Mouse (Mus musculus): ENCODE measurements around the gene Ssna1. TPM values are rescaled to one million over a fixed set of nuclear protein-coding genes. Genes with fewer than 3 reads are reported as not detected.

Ssna1 gene
- polyA plus RNA-seq, 1 experiment from 2014 or later: 248 TPM

DNA sequence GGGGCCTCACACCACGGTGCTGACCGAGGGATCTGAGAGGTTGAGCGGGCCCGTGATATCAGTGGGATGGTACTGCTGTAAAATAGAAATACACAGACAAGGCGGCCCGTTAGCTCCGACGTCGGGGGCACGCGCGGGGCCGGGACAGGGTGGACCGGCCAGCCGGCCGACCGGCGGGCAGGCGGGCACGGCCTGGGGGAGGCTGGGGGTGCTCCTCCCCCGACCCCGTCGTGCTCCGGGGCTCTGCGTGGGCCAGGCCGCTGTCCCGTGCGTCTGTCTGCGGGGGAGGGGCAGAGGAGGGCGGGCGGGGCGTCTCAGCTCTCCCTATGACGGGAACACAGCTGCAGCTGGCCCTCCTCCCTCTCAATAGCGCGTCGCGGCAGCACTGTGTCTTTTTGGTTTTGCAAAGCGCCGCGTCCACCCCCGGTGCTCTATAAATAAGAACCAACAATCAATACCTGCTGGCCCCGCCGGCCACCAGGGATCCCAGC is 19.9 kb upstream of the Ssna1 start:
- H3K9ac ChIP-seq (ENCODE audit: low read depth, low read length): peak overlapping the region; percentile 23; the same call in 1 of the 2 replicates
- no peaks in the 10 kb centered on the region for H3K36me3 ChIP-seq (ENCODE audit: control insufficient read depth, insufficient read depth, low read length)
- WGBS: 6% methylated on average over 42 of the region's 43 CpGs
- peak overlapping the region; percentile 25 for H3K4me3 ChIP-seq (ENCODE audit: low read depth, low read length)
- peaks cover 5% of the 10 kb centered on the region; the same call in 1 of the 2 replicates for H3K4me1 ChIP-seq (replicated peaks; ENCODE audit: control insufficient read depth, insufficient read depth, low read length)
- H3K4me2 ChIP-seq (replicated peaks; ENCODE audit: low read depth, low read length): peak overlapping the region; percentile 44
- DNase-seq (ENCODE audit: low spot score) (peak; percentile 31), ATAC-seq (ENCODE audit: low FRiP score) (peak; percentile 7; the same call in 1 of the 2 replicates)
- H3K9me3 ChIP-seq (ENCODE audit: control insufficient read depth, low read length): no peaks in the 10 kb centered on the region
- H3K27me3 ChIP-seq (ENCODE audit: control insufficient read depth, insufficient read depth, low read length): peaks cover 64% of the 10 kb centered on the region
- H3K27ac ChIP-seq (ENCODE audit: low read depth, low read length): no peak overlapping the region

GRCm38 (mm10) chr2:25291184-25292053 is 19.2 kb upstream of the Ssna1 start:
- H3K9ac ChIP-seq (ENCODE audit: low read depth, low read length): no peak overlapping the region
- H3K4me1 ChIP-seq (replicated peaks; ENCODE audit: control insufficient read depth, insufficient read depth, low read length): peaks cover 5% of the 10 kb centered on the region; the same call in 1 of the 2 replicates
- H3K9me3 ChIP-seq (ENCODE audit: control insufficient read depth, low read length): no peaks in the 10 kb centered on the region
- H3K4me2 ChIP-seq (replicated peaks; ENCODE audit: low read depth, low read length): peak overlapping the region; percentile 44
- ATAC-seq (ENCODE audit: low FRiP score): peak; percentile 11; the same call in 1 of the 2 replicates
- H3K4me3 ChIP-seq (ENCODE audit: low read depth, low read length): peak overlapping the region; percentile 25; the same call in 1 of the 2 replicates
- peaks cover 65% of the 10 kb centered on the region for H3K27me3 ChIP-seq (ENCODE audit: control insufficient read depth, insufficient read depth, low read length)
- DNase-seq (ENCODE audit: low spot score): peak; percentile 18
- 7% methylated on average over 31 of the region's 32 CpGs for WGBS
- no peaks in the 10 kb centered on the region for H3K36me3 ChIP-seq (ENCODE audit: control insufficient read depth, insufficient read depth, low read length)
- no peak overlapping the region for H3K27ac ChIP-seq (ENCODE audit: low read depth, low read length)

- Histone ChIP-seq H3K9ac (ENCODE audit: low read depth, low read length) (no peak overlapping the region), H3K9me3 (ENCODE audit: control insufficient read depth, low read length) (no peaks in the 10 kb centered on the region), H3K4me3 (ENCODE audit: low read depth, low read length) (peak overlapping the region; percentile 10; the same call in 1 of the 2 replicates), H3K27me3 (ENCODE audit: control insufficient read depth, insufficient read depth, low read length) (peaks cover 63% of the 10 kb centered on the region), H3K27ac (ENCODE audit: low read depth, low read length) (no peak overlapping the region), H3K4me1 (replicated peaks; ENCODE audit: control insufficient read depth, insufficient read depth, low read length) (peaks cover 5% of the 10 kb centered on the region; the same call in 1 of the 2 replicates), H3K4me2 (replicated peaks; ENCODE audit: low read depth, low read length) (no peak overlapping the region), H3K36me3 (ENCODE audit: control insufficient read depth, insufficient read depth, low read length) (no peaks in the 10 kb centered on the region)
- DNase-seq (ENCODE audit: low spot score): peak; percentile 23
- no peak for ATAC-seq (ENCODE audit: low FRiP score)
- 2% methylated on average over 18 of the region's 18 CpGs for WGBS
Measured at GRCm38 (mm10) chr2:25290816-25291130, 18.5 kb upstream of the Ssna1 start.

GRCm38 (mm10) chr2:25290101-25290815 is 18.0 kb upstream of the Ssna1 start:
- DNase-seq (ENCODE audit: low spot score): peak; percentile 38
- no peak overlapping the region for H3K27ac ChIP-seq (ENCODE audit: low read depth, low read length)
- peaks cover 59% of the 10 kb centered on the region for H3K27me3 ChIP-seq (ENCODE audit: control insufficient read depth, insufficient read depth, low read length)
- H3K4me2 ChIP-seq (replicated peaks; ENCODE audit: low read depth, low read length): no peak overlapping the region
- 2% methylated on average over 54 of the region's 54 CpGs for WGBS
- no peaks in the 10 kb centered on the region for H3K36me3 ChIP-seq (ENCODE audit: control insufficient read depth, insufficient read depth, low read length)
- ATAC-seq (ENCODE audit: low FRiP score): no peak
- H3K4me1 ChIP-seq (replicated peaks; ENCODE audit: control insufficient read depth, insufficient read depth, low read length): peaks cover 5% of the 10 kb centered on the region; the same call in 1 of the 2 replicates
- H3K9ac ChIP-seq (ENCODE audit: low read depth, low read length): no peak overlapping the region
- peak overlapping the region; percentile 10; the same call in 1 of the 2 replicates for H3K4me3 ChIP-seq (ENCODE audit: low read depth, low read length)
- H3K9me3 ChIP-seq (ENCODE audit: control insufficient read depth, low read length): no peaks in the 10 kb centered on the region

- peaks cover 59% of the 10 kb centered on the region for H3K27me3 ChIP-seq (ENCODE audit: control insufficient read depth, insufficient read depth, low read length)
- no peaks in the 10 kb centered on the region for H3K36me3 ChIP-seq (ENCODE audit: control insufficient read depth, insufficient read depth, low read length)
- peak within 1 kb of the TSS; percentile 10; the same call in 1 of the 2 replicates for H3K4me3 ChIP-seq (ENCODE audit: low read depth, low read length)
- H3K9ac ChIP-seq (ENCODE audit: low read depth, low read length): no peak within 1 kb of the TSS
- WGBS: 9% methylated on average over 11 of the region's 11 CpGs
- ATAC-seq (ENCODE audit: low FRiP score) (no peak), DNase-seq (ENCODE audit: low spot score) (no peak)
- no peak within 1 kb of the TSS for H3K4me2 ChIP-seq (replicated peaks; ENCODE audit: low read depth, low read length)
- H3K27ac ChIP-seq (ENCODE audit: low read depth, low read length): no peak within 1 kb of the TSS
- H3K4me1 ChIP-seq (replicated peaks; ENCODE audit: control insufficient read depth, insufficient read depth, low read length): peaks cover 5% of the 10 kb centered on the region; the same call in 1 of the 2 replicates
- no peaks in the 10 kb centered on the region for H3K9me3 ChIP-seq (ENCODE audit: control insufficient read depth, low read length)
Measured at GRCm38 (mm10) chr2:25289651-25290050, 17.4 kb upstream of the Ssna1 start, which contains the start of gene Lrrc26. Gene Lrrc26, plus strand, starts transcription at chr2:25289915.

GRCm38 (mm10) chr2:25288734-25289345 is 16.6 kb upstream of the Ssna1 start:
- ATAC-seq (ENCODE audit: low FRiP score): no peak
- DNase-seq (ENCODE audit: low spot score): no peak
- 74% methylated on average over 7 of the region's 7 CpGs for WGBS

DNA sequence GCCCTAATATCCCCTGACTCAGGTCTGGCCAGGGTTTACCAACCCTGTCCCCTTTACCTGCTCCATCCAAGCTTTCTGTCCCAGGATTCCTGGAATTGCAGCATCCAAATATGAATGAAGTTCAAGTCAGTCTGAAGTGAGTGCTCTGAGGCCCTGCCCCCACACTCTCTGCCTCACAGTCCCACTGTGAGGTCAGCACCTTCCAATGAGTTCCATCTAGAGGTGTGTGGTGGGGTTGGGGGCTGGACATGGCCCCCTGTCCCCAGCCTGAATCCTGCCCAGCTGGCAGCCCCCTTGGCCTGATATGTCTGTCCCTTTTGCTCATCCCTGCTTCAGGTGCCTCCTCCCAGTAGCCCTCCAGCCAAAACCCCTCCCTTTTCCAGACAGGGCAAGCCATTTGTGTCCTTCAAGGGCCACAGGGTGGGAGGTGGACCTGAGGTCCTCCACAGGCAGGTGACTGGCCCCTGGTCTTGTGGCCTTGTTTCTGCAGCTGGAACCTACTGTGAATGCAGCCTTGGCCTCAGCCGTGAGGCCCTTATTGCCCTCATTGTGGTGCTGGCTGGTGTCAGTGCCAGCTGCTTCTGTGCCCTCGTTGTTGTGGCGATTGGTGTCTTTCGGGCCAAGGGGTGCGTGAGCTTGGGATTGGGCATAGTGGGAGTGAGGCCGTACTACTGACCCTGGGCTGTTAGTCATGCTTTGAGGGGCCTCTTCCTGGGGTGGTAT is 15.8 kb upstream of the Ssna1 start, which contains the start of gene Tmem210:
TSS of gene Tmem210 (plus strand) at position 219 of the 723 bp plus-strand sequence.
- peaks cover 5% of the 10 kb centered on the region; the same call in 1 of the 2 replicates for H3K4me1 ChIP-seq (replicated peaks; ENCODE audit: control insufficient read depth, insufficient read depth, low read length)
- peaks cover 7% of the 10 kb centered on the region; the same call in 1 of the 2 replicates for H3K36me3 ChIP-seq (ENCODE audit: control insufficient read depth, insufficient read depth, low read length)
- peaks cover 55% of the 10 kb centered on the region for H3K27me3 ChIP-seq (ENCODE audit: control insufficient read depth, insufficient read depth, low read length)
- ATAC-seq (ENCODE audit: low FRiP score) (no peak), DNase-seq (ENCODE audit: low spot score) (no peak)
- 91% methylated on average over 6 of the region's 6 CpGs for WGBS
- H3K9me3 ChIP-seq (ENCODE audit: control insufficient read depth, low read length): no peaks in the 10 kb centered on the region
- H3K27ac ChIP-seq (ENCODE audit: low read depth, low read length): no peak within 1 kb of the TSS
- no peak within 1 kb of the TSS for H3K4me2 ChIP-seq (replicated peaks; ENCODE audit: low read depth, low read length)
- H3K4me3 ChIP-seq (ENCODE audit: low read depth, low read length): no peak within 1 kb of the TSS
- no peak within 1 kb of the TSS for H3K9ac ChIP-seq (ENCODE audit: low read depth, low read length)

More at GRCm38 (mm10) chr2:25288734-25289345, 16.6 kb upstream of the Ssna1 start:
- Histone ChIP-seq H3K9me3 (ENCODE audit: control insufficient read depth, low read length) (no peaks in the 10 kb centered on the region), H3K36me3 (ENCODE audit: control insufficient read depth, insufficient read depth, low read length) (peaks cover 3% of the 10 kb centered on the region; the same call in 1 of the 2 replicates), H3K9ac (ENCODE audit: low read depth, low read length) (no peak overlapping the region), H3K4me1 (replicated peaks; ENCODE audit: control insufficient read depth, insufficient read depth, low read length) (peaks cover 5% of the 10 kb centered on the region; the same call in 1 of the 2 replicates), H3K4me3 (ENCODE audit: low read depth, low read length) (no peak overlapping the region), H3K4me2 (replicated peaks; ENCODE audit: low read depth, low read length) (no peak overlapping the region), H3K27me3 (ENCODE audit: control insufficient read depth, insufficient read depth, low read length) (peaks cover 59% of the 10 kb centered on the region), H3K27ac (ENCODE audit: low read depth, low read length) (no peak overlapping the region)

Measured in hindbrain, embryonic 11.5 days (tissue).